Mouse (Mus musculus) midbrain, embryonic 11.5 days (tissue): ENCODE measurements around the gene Rnf227. TPM values are rescaled to one million over a fixed set of nuclear protein-coding genes. Genes with fewer than 3 reads are reported as not detected.

Experiments
- ATAC-seq: fragments of 200-750 bp; cut with Nextera tagmentation; 2 replicates; pipeline ENCODE4 v1.8.0; 2017; ENCODE audit warnings: moderate TSS enrichment, moderate library complexity; ENCODE audit not compliant: low FRiP score
- DNase-seq: peaks from one replicate; pipeline ENCODE4 v3.0.0; 2015; ENCODE audit warnings: low spot score; ENCODE audit errors: missing footprints
- H3K27ac ChIP-seq: fragments of 300-500 bp; sonication (generic); 2 replicates; pipeline ENCODE4 v1.5.1; 2014; ENCODE audit warnings: low read depth, low read length
- H3K27me3 ChIP-seq: fragments of 300-500 bp; sonication (generic); 2 replicates; pipeline ENCODE4 v1.6.1; 2014; ENCODE audit warnings: mild to moderate bottlenecking, low read length, moderate library complexity, mixed read lengths; ENCODE audit not compliant: control insufficient read depth, insufficient read depth
- H3K36me3 ChIP-seq: fragments of 300-500 bp; sonication (generic); 2 replicates; pipeline ENCODE4 v1.6.1; 2014; ENCODE audit warnings: mild to moderate bottlenecking, low read length, moderate library complexity, mixed read lengths; ENCODE audit not compliant: control insufficient read depth, insufficient read depth
- H3K4me1 ChIP-seq: fragments of 300-500 bp; sonication (generic); 2 replicates; pipeline ENCODE4 v1.6.1; 2014; ENCODE audit warnings: low read length; ENCODE audit not compliant: control insufficient read depth, insufficient read depth
- H3K4me2 ChIP-seq: fragments of 300-500 bp; sonication (generic); 2 replicates; pipeline ENCODE4 v1.6.1; 2014; ENCODE audit warnings: mild to moderate bottlenecking, moderate library complexity
- H3K4me3 ChIP-seq: fragments of 300-500 bp; sonication (generic); 2 replicates; pipeline ENCODE4 v1.5.1; 2014; ENCODE audit warnings: low read depth, low read length
- H3K9ac ChIP-seq: fragments of 300-500 bp; sonication (generic); 2 replicates; pipeline ENCODE4 v1.6.1; 2014; ENCODE audit warnings: low read length
- H3K9me3 ChIP-seq: fragments of 300-500 bp; sonication (generic); 2 replicates; pipeline ENCODE4 v1.6.1; 2016; ENCODE audit warnings: low read length; ENCODE audit not compliant: control insufficient read depth
- WGBS: fragments of 180-500 bp; shearing (Covaris S2); extraction: QIAGEN DNeasy Blood & Tissue Kit; methylation state at CpG from one replicate; pipeline ENCODE4 v1.1.7; 2014; 5-methylcytosine and 5-hydroxymethylcytosine counted together
- polyA plus RNA-seq: library from polyadenylated mRNA; unstranded; fragments of >200 nt; fragmentation: Nextera tagmentation; extraction: Ambion mirVana; gene quantifications from 2 replicates; pipeline ENCODE4 v1.2.1, GENCODE M21; 2014

Rnf227 gene
- polyA plus RNA-seq, 1 experiment from 2014 or later: 29.6 TPM

GRCm38 (mm10) chr11:69386758-69387157 is 46.5 kb downstream of the Rnf227 start:
- H3K4me2 ChIP-seq: no peak overlapping the region
- H3K4me1 ChIP-seq: no peaks in the 10 kb centered on the region; the same call in 1 of the 2 replicates
- no peak overlapping the region for H3K4me3 ChIP-seq
- DNase-seq (no peak), ATAC-seq (no peak)
- no peak overlapping the region for H3K9ac ChIP-seq
- H3K27me3 ChIP-seq: no peaks in the 10 kb centered on the region
- 84% methylated on average over 7 of the region's 7 CpGs for WGBS
- H3K27ac ChIP-seq: no peak overlapping the region
- no peaks in the 10 kb centered on the region for H3K9me3 ChIP-seq
- H3K36me3 ChIP-seq: no peaks in the 10 kb centered on the region

GRCm38 (mm10) chr11:69388680-69389079 is 48.4 kb downstream of the Rnf227 start:
- no peaks in the 10 kb centered on the region for H3K9me3 ChIP-seq
- no peak overlapping the region for H3K9ac ChIP-seq
- H3K4me3 ChIP-seq: no peak overlapping the region
- no peak overlapping the region for H3K4me2 ChIP-seq
- 95% methylated on average over 4 of the region's 4 CpGs for WGBS
- DNase-seq (no peak), ATAC-seq (no peak)
- no peaks in the 10 kb centered on the region; the same call in 1 of the 2 replicates for H3K4me1 ChIP-seq
- H3K27me3 ChIP-seq: no peaks in the 10 kb centered on the region
- no peak overlapping the region for H3K27ac ChIP-seq
- no peaks in the 10 kb centered on the region for H3K36me3 ChIP-seq

- H3K27ac ChIP-seq: no peak overlapping the region
- H3K9me3 ChIP-seq: no peaks in the 10 kb centered on the region
- no peaks in the 10 kb centered on the region for H3K36me3 ChIP-seq
- no peak overlapping the region for H3K4me3 ChIP-seq
- no peaks in the 10 kb centered on the region for H3K27me3 ChIP-seq
- ATAC-seq: 0 out of 2 replicates have a peak, but pooled peaks have one; percentile 33
- no peak overlapping the region for H3K4me2 ChIP-seq
- no peak overlapping the region for H3K9ac ChIP-seq
- H3K4me1 ChIP-seq: peaks cover 4% of the 10 kb centered on the region
- no peak for DNase-seq
- 66% methylated on average over 14 of the region's 14 CpGs for WGBS
Measured at GRCm38 (mm10) chr11:69389531-69390399, 49.5 kb downstream of the Rnf227 start.

- no peaks in the 10 kb centered on the region for H3K9me3 ChIP-seq
- ATAC-seq: peak; percentile 47; the same call in 1 of the 2 replicates
Measured at GRCm38 (mm10) chr11:69390400-69391034, 50.3 kb downstream of the Rnf227 start.

More at GRCm38 (mm10) chr11:69390400-69391034, 50.3 kb downstream of the Rnf227 start:
- Histone ChIP-seq H3K4me2 (no peak overlapping the region), H3K27ac (no peak overlapping the region), H3K27me3 (no peaks in the 10 kb centered on the region), H3K9ac (no peak overlapping the region), H3K36me3 (no peaks in the 10 kb centered on the region), H3K4me1 (peaks cover 4% of the 10 kb centered on the region), H3K4me3 (no peak overlapping the region)
- WGBS: 58% methylated on average over 10 of the region's 10 CpGs
- peak; percentile 93 for DNase-seq

Other genes starting within 250 kb of the Rnf227 start
- 6.0 and 7.3 TPM in 2 replicates for gene Per1, start 245.2 kb upstream of the Rnf227 start, polyA plus RNA-seq
- gene Hes7, start 220.1 kb upstream of the Rnf227 start, polyA plus RNA-seq: 0.17 and 0.33 TPM in 2 replicates
- 0.11 TPM in 1 of 2 replicates, not detected in the other for gene 9130213A22Rik, start 217.9 kb upstream of the Rnf227 start, polyA plus RNA-seq
- 0.15 and 0.74 TPM in 2 replicates for gene Aloxe3, start 214.6 kb upstream of the Rnf227 start, polyA plus RNA-seq
- not detected in 2 replicates for gene Alox12b, start 183.5 kb upstream of the Rnf227 start, polyA plus RNA-seq
- gene Alox8, start 142.6 kb upstream of the Rnf227 start, polyA plus RNA-seq: 0.11 TPM in 1 of 2 replicates, not detected in the other
- 0.04 TPM in 1 of 2 replicates, not detected in the other for gene Gucy2e, start 103.4 kb upstream of the Rnf227 start, polyA plus RNA-seq
- gene Cntrob, start 16.7 kb upstream of the Rnf227 start, polyA plus RNA-seq: 20.0 and 28.3 TPM in 2 replicates
- 205 and 206 TPM in 2 replicates for gene Trappc1, start 16.5 kb upstream of the Rnf227 start, polyA plus RNA-seq
- 1.8 and 2.9 TPM in 2 replicates for gene Kcnab3, start 14.2 kb upstream of the Rnf227 start, polyA plus RNA-seq
- gene Chd3, start 28.9 kb downstream of the Rnf227 start, polyA plus RNA-seq: 38.2 and 39.4 TPM in 2 replicates
- gene Naa38, start 55.0 kb downstream of the Rnf227 start, polyA plus RNA-seq: 120 and 130 TPM in 2 replicates
- 44.6 and 50.5 TPM in 2 replicates for gene Cyb5d1, start 55.2 kb downstream of the Rnf227 start, polyA plus RNA-seq
- 11.9 and 13.1 TPM in 2 replicates for gene Tmem88, start 57.8 kb downstream of the Rnf227 start, polyA plus RNA-seq
- gene Kdm6b, start 73.2 kb downstream of the Rnf227 start, polyA plus RNA-seq: 30.2 and 31.7 TPM in 2 replicates
- gene Dnah2, start 208.6 kb downstream of the Rnf227 start, polyA plus RNA-seq: 1.00 and 1.9 TPM in 2 replicates
- 11.0 and 12.3 TPM in 2 replicates for gene Efnb3, start 219.7 kb downstream of the Rnf227 start, polyA plus RNA-seq
- gene Wrap53, start 239.8 kb downstream of the Rnf227 start, polyA plus RNA-seq: 35.1 and 36.4 TPM in 2 replicates
- 144 and 147 TPM in 2 replicates for gene Trp53, start 239.9 kb downstream of the Rnf227 start, polyA plus RNA-seq